Mouse (Mus musculus) lung, embryonic 14.5 days (tissue): ENCODE measurements around the gene Agbl3. TPM values are rescaled to one million over a fixed set of nuclear protein-coding genes. Genes with fewer than 3 reads are reported as not detected.

Experiments
- ATAC-seq: fragments of 200-750 bp; cut with Nextera tagmentation; 2 replicates; pipeline ENCODE4 v1.8.0; 2017; ENCODE audit warnings: mild to moderate bottlenecking, moderate TSS enrichment, moderate library complexity; ENCODE audit not compliant: insufficient read depth
- DNase-seq: peaks from one replicate; pipeline ENCODE4 v3.0.0-alpha.2; 2015
- H3K27ac ChIP-seq: fragments of 300-500 bp; sonication (generic); 2 replicates; pipeline ENCODE4 v1.5.1; 2014; ENCODE audit warnings: low read depth, mild to moderate bottlenecking, moderate library complexity
- H3K27me3 ChIP-seq: fragments of 300-500 bp; sonication (generic); 2 replicates; pipeline ENCODE4 v1.6.1; 2014; ENCODE audit warnings: low read length, control low read depth; ENCODE audit not compliant: insufficient read depth
- H3K36me3 ChIP-seq: fragments of 300-500 bp; sonication (generic); 2 replicates; pipeline ENCODE4 v1.6.1; 2014; ENCODE audit warnings: control low read depth; ENCODE audit not compliant: insufficient read depth
- H3K4me1 ChIP-seq: fragments of 300-500 bp; sonication (generic); 2 replicates; pipeline ENCODE4 v1.6.1; 2014; ENCODE audit warnings: antibody characterized with exemption, control low read depth; ENCODE audit not compliant: insufficient read depth
- H3K4me2 ChIP-seq: fragments of 300-500 bp; sonication (generic); 2 replicates; pipeline ENCODE4 v1.6.1; 2014; ENCODE audit warnings: mild to moderate bottlenecking
- H3K4me3 ChIP-seq: fragments of 300-500 bp; sonication (generic); 2 replicates; pipeline ENCODE4 v1.5.1; 2014; ENCODE audit warnings: low read depth, low read length
- H3K9ac ChIP-seq: fragments of 300-500 bp; sonication (generic); 2 replicates; pipeline ENCODE4 v1.6.1; 2014
- H3K9me3 ChIP-seq: fragments of 300-500 bp; sonication (generic); 2 replicates; pipeline ENCODE4 v1.6.1; 2016; ENCODE audit warnings: low read depth, low read length, control low read depth
- CTCF ChIP-seq: IDR thresholded peaks from 2 replicates; pipeline ENCODE4 v1.5.1; 2016; ENCODE audit warnings: antibody characterized with exemption, low read depth
- WGBS: fragments of 180-500 bp; shearing (Covaris S2); extraction: QIAGEN DNeasy Blood & Tissue Kit; methylation state at CpG from one replicate; pipeline ENCODE4 v1.1.7; 2014; 5-methylcytosine and 5-hydroxymethylcytosine counted together
- polyA plus RNA-seq: library from polyadenylated mRNA; unstranded; fragments of >200 nt; fragmentation: Nextera tagmentation; extraction: Ambion mirVana; gene quantifications from 2 replicates; pipeline ENCODE4 v1.2.1, GENCODE M21; 2014

The Agbl3 gene
- polyA plus RNA-seq, 1 experiment from 2014 or later: 11.6 TPM

DNA sequence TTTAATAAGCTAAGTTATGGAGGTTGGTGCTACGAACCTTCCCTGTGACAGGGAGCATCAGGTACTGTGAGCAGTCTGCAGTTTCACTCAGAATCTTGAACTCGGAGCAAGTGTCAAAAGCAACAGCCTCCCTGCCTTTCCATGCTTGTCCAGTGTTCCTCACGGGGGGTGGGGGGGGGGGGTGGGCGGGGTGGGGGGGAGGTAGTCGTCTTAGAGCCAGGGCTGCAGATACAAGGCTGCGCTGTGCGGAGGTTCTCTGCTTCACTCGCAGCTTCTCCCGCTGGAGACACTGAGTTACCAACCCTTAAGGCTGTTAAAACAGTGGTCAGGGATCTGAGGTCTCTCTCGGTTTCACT is 87.7 kb downstream of the Agbl3 start:
- Histone ChIP-seq H3K4me1 (peaks cover 32% of the 10 kb centered on the region), H3K9me3 (no peaks in the 10 kb centered on the region), H3K36me3 (0 out of 2 replicates have a peak, but pooled peaks cover 3% of the 10 kb centered on the region), H3K4me2 (no peak overlapping the region), H3K27me3 (no peaks in the 10 kb centered on the region), H3K4me3 (no peak overlapping the region), H3K27ac (no peak overlapping the region), H3K9ac (no peak overlapping the region)
- WGBS: 62% methylated on average over 10 of the region's 10 CpGs
- DNase-seq (no peak), ATAC-seq (no peak)
- TF ChIP-seq CTCF: no peak

DNA sequence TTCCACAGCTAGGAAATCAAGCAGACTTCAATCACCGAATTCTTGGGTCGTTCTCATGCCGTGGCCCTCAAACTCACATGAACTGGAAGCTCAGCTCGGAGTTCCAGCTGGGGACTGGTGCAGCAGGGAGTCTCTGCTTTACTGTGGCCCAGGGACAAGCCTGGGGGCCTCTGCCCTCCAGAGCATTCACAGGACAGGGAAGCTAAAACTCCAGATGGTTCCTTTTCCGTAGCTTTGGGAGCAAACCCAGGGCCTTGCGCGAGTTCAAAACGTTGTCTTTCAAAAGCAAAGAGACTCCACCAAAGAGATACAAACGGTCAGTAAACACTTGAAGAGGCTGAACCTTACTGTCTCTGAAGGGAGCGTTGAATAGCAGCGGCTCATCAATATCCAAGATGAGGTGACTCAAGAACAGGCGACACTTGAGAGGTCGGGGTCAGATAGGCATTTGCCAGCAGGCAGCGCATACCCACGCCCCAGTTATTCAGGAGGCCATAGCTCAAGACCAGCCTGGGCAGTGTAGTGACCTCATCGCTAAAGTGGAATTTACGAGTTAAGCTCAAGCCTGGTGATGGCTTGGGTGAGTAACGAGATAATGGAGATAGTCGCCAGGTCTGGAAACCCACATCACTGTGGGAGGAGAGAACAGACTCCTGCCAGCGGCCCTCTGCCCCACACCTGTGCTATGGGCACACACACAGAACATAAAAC is 88.4 kb downstream of the Agbl3 start:
- WGBS: 63% methylated on average over 20 of the region's 20 CpGs

DNA sequence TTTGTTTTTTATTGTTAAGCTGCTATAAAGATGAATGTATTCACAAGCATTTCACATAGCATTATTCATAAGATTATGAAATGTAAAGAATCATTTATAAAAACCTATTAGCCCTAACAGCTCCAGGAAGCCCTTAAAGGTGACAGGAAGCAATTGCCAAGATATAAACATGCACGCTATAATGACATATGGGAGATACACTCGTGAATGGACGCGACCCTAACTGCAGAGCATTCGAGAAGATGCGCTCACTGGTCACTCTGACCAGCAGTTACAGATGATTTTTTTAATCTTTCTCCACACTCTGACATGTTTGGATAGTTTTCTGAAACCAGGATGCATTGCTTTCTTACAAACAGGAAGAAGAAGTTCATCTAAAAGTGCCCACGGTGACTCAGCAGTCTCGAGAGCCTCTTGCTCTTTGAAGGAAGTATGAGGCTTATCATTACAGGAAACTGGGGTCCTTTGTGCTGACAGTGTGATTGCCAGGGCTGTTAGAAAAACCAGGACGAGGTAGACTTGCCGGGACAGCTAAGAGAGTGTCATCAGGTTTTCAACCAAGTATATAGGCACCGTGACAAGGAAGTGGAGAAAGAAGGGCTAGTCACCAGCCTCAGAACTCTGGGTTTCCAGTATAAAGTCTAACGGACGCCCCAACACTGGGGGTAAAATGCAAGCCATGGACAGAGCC is 89.1 kb downstream of the Agbl3 start:
- H3K9me3 ChIP-seq: no peaks in the 10 kb centered on the region
- ATAC-seq (no peak), DNase-seq (peak; percentile 71)
- H3K4me1 ChIP-seq: peaks cover 32% of the 10 kb centered on the region
- peak overlapping the region; percentile 60; the same call in 1 of the 2 replicates for H3K27ac ChIP-seq
- WGBS: 43% methylated on average over 13 of the region's 13 CpGs
- TF ChIP-seq CTCF: no peak
- H3K36me3 ChIP-seq: peaks cover 10% of the 10 kb centered on the region; the same call in 1 of the 2 replicates
- no peak overlapping the region for H3K9ac ChIP-seq
- H3K4me2 ChIP-seq: peak overlapping the region; percentile 7
- no peak overlapping the region for H3K4me3 ChIP-seq
- H3K27me3 ChIP-seq: no peaks in the 10 kb centered on the region

More for the DNA sequence above, 88.4 kb downstream of the Agbl3 start:
- H3K36me3 ChIP-seq: 0 out of 2 replicates have a peak, but pooled peaks cover 5% of the 10 kb centered on the region
- no peaks in the 10 kb centered on the region for H3K9me3 ChIP-seq
- no peak overlapping the region for H3K9ac ChIP-seq
- ATAC-seq (no peak), DNase-seq (no peak)
- no peak for TF ChIP-seq CTCF
- H3K4me2 ChIP-seq: no peak overlapping the region
- H3K4me3 ChIP-seq: no peak overlapping the region
- H3K27ac ChIP-seq: no peak overlapping the region; the same call in 1 of the 2 replicates
- H3K4me1 ChIP-seq: peaks cover 32% of the 10 kb centered on the region
- no peaks in the 10 kb centered on the region for H3K27me3 ChIP-seq

DNA sequence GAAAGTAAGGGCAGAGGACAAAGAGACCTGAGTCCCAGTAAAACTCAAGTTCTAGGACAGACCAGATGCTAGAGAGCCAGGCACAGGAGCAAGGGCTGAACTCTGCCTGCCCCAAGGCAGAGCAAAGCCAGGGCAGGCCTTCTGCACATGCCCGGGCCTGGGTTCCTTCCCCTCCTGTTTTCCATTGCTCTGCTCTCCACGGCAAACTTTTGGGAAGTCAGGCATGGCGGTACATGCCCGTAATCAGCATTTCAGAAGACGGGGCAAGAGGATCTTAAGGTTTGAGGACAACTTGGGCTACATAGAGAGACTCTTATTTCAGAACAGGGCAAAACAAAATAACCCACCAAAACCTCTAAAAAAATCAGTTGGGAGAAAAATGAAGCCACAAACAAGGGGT is 89.9 kb downstream of the Agbl3 start:
- H3K36me3 ChIP-seq: peaks cover 10% of the 10 kb centered on the region; the same call in 1 of the 2 replicates
- H3K4me2 ChIP-seq: no peak overlapping the region
- no peaks in the 10 kb centered on the region for H3K27me3 ChIP-seq
- no peak for ATAC-seq
- no peak overlapping the region for H3K4me3 ChIP-seq
- 75% methylated on average over 5 of the region's 5 CpGs for WGBS
- TF ChIP-seq CTCF: no peak
- no peak overlapping the region for H3K9ac ChIP-seq
- no peaks in the 10 kb centered on the region for H3K9me3 ChIP-seq
- peaks cover 28% of the 10 kb centered on the region for H3K4me1 ChIP-seq
- DNase-seq: no peak
- H3K27ac ChIP-seq: peak overlapping the region; percentile 60; the same call in 1 of the 2 replicates

DNA sequence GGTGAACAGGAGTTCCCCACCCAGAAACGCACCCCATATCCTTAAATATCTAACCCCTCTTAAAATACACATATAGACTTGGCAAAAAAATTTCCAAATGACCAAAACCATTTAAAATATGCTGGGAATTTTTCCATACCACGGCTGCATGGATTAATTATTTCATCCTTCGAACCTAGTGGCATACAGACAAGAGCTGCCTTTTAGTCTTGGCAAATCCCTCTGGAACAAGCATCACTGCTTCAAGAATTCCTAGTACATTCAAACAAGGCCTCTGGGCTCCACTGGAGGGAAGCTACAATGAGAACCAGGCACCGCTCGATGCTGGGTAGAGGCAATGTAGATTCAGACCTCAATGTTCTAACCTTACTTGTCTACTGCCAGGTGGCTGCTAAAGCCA is 90.5 kb downstream of the Agbl3 start:
- 58% methylated on average over 5 of the region's 5 CpGs for WGBS
- H3K36me3 ChIP-seq: peaks cover 10% of the 10 kb centered on the region; the same call in 1 of the 2 replicates

DNA sequence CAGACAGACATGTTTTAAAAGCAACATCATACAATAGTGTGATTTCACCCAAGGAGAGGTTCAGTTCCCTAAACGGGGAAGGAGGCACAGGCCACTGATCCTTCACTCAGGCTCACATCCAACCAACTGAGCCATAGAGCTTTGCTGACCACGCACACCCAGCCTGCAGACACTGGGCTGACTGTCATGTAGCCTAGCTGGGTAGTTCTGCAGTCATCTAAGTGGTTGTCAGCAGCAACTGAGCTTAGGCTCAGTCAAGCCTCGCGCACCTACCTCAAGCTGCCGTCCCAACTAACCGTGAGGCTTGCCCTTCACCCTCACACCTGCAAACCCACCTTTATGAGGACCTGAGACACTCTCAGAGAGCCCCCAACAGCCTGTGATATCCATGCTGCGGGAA is 91.7 kb downstream of the Agbl3 start:
- TF ChIP-seq CTCF: no peak
- no peaks in the 10 kb centered on the region for H3K9me3 ChIP-seq
- H3K9ac ChIP-seq: no peak overlapping the region
- peak overlapping the region; percentile 18; the same call in 1 of the 2 replicates for H3K27ac ChIP-seq
- H3K27me3 ChIP-seq: no peaks in the 10 kb centered on the region
- WGBS: 87% methylated on average over 7 of the region's 7 CpGs
- peaks cover 19% of the 10 kb centered on the region for H3K4me1 ChIP-seq
- ATAC-seq (no peak), DNase-seq (no peak)
- peaks cover 10% of the 10 kb centered on the region; the same call in 1 of the 2 replicates for H3K36me3 ChIP-seq
- no peak overlapping the region for H3K4me3 ChIP-seq
- H3K4me2 ChIP-seq: no peak overlapping the region

More for the DNA sequence above, 90.5 kb downstream of the Agbl3 start:
- Histone ChIP-seq H3K27me3 (no peaks in the 10 kb centered on the region), H3K9me3 (no peaks in the 10 kb centered on the region), H3K27ac (peak overlapping the region; percentile 51; the same call in 1 of the 2 replicates), H3K4me1 (peaks cover 22% of the 10 kb centered on the region), H3K9ac (no peak overlapping the region), H3K4me3 (no peak overlapping the region), H3K4me2 (no peak overlapping the region)
- ATAC-seq (no peak), DNase-seq (peak; percentile 47)
- no peak for TF ChIP-seq CTCF

DNA sequence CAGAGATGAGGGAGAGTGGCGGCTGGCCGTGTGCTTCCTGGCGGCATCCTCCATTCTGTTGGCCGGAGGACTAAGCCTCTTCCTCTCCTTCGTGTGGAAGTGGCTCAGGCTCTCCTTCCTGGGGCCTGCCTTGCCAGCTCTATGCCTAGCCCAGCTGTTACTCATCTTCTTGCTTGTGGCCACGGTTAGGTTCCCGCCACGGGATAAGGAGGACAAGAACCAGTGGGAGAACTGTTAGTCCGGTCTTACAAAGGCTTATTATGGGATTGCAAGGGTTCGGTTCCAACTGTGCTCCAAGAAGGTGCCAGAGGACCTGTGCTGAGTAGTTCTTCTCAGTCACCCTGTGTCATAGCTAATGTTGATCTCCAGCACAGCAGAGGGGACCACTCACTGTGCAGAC is 92.6 kb downstream of the Agbl3 start:
- H3K4me3 ChIP-seq: no peak overlapping the region
- H3K9ac ChIP-seq: no peak overlapping the region
- no peak for ATAC-seq
- H3K27ac ChIP-seq: no peak overlapping the region
- H3K9me3 ChIP-seq: no peaks in the 10 kb centered on the region
- H3K27me3 ChIP-seq: no peaks in the 10 kb centered on the region
- H3K4me2 ChIP-seq: no peak overlapping the region
- H3K36me3 ChIP-seq: peaks cover 10% of the 10 kb centered on the region; the same call in 1 of the 2 replicates
- H3K4me1 ChIP-seq: peaks cover 21% of the 10 kb centered on the region
- no peak for TF ChIP-seq CTCF
- WGBS: 80% methylated on average over 10 of the region's 10 CpGs
- no peak for DNase-seq
